Mouse (Mus musculus) layer of hippocampus, adult 2 months (tissue): ENCODE measurements around the gene Fitm2. TPM values are rescaled to one million over a fixed set of nuclear protein-coding genes. Genes with fewer than 3 reads are reported as not detected.
A peak's percentile ranks its signal among the peaks of the same experiment; 100 is the strongest.

Experiments
- DNase-seq, 2 experiments: peaks; one replicate each; pipeline ENCODE4 v3.0.0; 2022; ENCODE audit warnings: low spot score in 2 of 2
- H3K27ac ChIP-seq: fragments of 200-600 bp; 2 replicates; pipeline ENCODE4 v1.8.1; 2022
- H3K4me3 ChIP-seq: fragments of 200-600 bp; 2 replicates; pipeline ENCODE4 v1.8.1; 2022; ENCODE audit warnings: mild to moderate bottlenecking
- CTCF ChIP-seq: fragments of 200-600 bp; conservative IDR thresholded peaks from 2 replicates; pipeline ENCODE4 v1.8.1; 2022; ENCODE audit warnings: antibody characterized with exemption, mild to moderate bottlenecking, moderate library complexity
- total RNA-seq, 2 experiments: library from RNA; stranded (reverse); gene quantifications; 2 replicates each; pipeline ENCODE4 v1.2.3; 2021

Fitm2 gene
- total RNA-seq, 2 experiments from 2014 or later, result 19.0 to 20.0 TPM

DNA sequence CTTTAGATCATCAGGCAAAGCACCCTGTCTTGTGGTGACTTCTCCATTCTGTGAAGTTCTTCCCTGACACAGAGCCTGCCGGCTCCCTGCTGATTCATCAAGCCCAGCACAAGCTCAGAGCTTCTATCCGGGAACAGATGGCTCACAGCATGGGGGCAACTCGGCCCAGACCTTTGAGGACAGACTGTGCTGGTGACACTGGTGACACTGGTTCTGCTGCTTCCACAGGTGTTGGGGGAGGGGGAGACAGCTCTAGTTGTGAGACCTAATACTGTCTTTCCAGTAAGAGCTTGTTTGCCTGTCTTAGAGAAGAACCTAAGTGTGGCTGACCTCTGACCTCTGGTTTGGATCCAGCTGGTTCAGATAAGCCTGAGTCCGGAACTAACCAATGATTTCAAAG is 38.5 kb downstream of the Fitm2 start:
- Histone ChIP-seq H3K4me3 (no peak overlapping the region), H3K27ac (no peak overlapping the region)
- DNase-seq, result no peak
- no peak for TF ChIP-seq CTCF

DNA sequence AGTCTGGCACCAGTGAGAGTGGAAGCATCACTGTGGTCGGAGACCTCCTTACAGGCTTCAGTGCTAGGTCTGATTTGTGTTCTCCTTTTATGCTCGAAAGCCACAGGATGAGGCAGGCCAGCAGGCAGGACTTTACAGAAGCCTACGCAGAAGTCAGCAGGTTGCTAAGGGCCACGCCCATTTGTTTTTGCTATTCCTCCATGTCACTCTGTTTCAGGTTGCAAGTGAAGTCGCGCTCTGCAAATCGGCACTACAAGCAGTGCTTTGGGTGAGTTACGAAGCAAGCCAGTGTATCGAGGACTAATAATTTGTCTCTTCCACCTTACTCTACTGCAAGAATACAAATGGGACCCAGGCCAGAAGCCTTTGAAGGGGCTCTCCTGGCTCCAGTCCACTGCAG is 41.1 kb downstream of the Fitm2 start:
- TF ChIP-seq CTCF, result no peak
- Histone ChIP-seq H3K4me3 (no peak overlapping the region), H3K27ac (no peak overlapping the region)
- DNase-seq, result no peak

GRCm38 (mm10) chr2:163428346-163429011 is 44.0 kb downstream of the Fitm2 start:
- DNase-seq, result no peak
- H3K4me3 ChIP-seq, result no peak overlapping the region
- H3K27ac ChIP-seq, result no peak overlapping the region
- no peak for TF ChIP-seq CTCF

DNA sequence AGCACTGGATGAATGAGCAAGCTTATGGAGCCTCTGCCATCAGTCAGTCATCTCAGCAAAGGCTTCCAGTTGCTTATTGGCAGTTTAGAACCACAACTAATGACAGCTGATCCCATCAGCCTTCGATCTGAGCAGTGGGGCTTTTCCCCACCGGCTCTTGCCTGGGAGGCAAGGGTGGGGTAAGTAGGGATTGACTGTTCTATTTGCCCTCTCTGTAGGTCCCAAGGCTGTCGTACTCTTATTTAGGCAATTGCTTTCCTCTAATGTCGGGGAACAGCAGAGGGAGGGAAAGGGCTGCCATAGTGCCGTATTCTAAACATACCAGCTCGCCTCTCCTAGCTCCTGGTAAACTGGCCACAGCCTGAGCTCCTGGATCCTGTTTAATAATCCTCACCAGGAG is 47.8 kb downstream of the Fitm2 start, which contains the start of gene Oser1:
Oser1 (minus strand) TSS at position 101 of the 400 bp plus-strand sequence.
- no peak for DNase-seq

GRCm38 (mm10) chr2:163422895-163423660 is 49.4 kb downstream of the Fitm2 start:
- no peak for DNase-seq
- no peak overlapping the region for H3K27ac ChIP-seq
- no peak overlapping the region for H3K4me3 ChIP-seq
- 0 out of 2 replicates have a peak, but pooled peaks have one; percentile 14 for TF ChIP-seq CTCF

More for the DNA sequence above, 47.8 kb downstream of the Fitm2 start, which contains the start of gene Oser1:
- no peak for TF ChIP-seq CTCF
- H3K27ac ChIP-seq, result no peak within 1 kb of the TSS
- H3K4me3 ChIP-seq, result no peak within 1 kb of the TSS

- no peak for DNase-seq
- H3K4me3 ChIP-seq, result peak overlapping the region; percentile 92
- peak overlapping the region; percentile 89 for H3K27ac ChIP-seq
- no peak for TF ChIP-seq CTCF
Measured at GRCm38 (mm10) chr2:163420366-163420886, 52.0 kb downstream of the Fitm2 start.

DNA sequence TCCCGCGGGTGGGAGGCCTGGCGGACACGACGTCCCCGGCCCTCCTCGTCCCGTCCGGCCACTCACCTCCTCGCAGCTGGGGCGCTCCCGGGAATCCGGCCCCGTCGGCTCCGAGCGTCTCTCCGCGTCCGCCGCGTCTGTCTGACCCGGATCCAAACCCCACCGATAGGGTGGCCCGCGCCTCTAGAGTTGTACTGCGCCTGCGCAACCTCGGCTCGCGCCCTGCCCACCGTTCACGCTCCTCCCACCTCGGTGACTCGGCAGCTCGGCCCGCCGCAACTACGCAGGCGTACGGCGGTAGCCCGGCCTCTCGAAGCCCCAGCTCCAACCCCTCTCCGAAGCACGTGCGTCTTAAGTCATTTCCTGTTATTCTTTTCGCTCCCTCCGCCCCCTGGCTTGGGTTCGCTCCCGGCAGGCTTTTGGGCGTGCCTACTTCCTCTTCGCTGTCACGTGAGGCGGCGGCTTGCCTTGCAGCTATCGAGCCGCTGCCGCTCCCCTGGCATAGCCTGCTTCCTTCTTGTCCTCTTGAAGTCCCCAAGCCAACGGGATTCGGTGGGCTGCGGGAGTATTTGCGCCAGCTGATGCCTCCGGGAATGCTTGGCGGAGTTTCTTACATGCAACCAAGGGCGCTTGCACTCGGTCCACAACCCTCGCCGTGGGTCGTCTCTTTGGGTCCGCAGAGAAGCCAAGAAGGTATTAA is 52.9 kb downstream of the Fitm2 start:
- peak; percentile 77 for TF ChIP-seq CTCF
- H3K27ac ChIP-seq, result peak overlapping the region; percentile 89
- peak; percentile 99 to 100 for DNase-seq
- peak overlapping the region; percentile 92 for H3K4me3 ChIP-seq

- no peak for DNase-seq
- no peak for TF ChIP-seq CTCF
- Histone ChIP-seq H3K4me3 (peak overlapping the region; percentile 92), H3K27ac (peak overlapping the region; percentile 86)
Measured at GRCm38 (mm10) chr2:163418841-163419345, 53.5 kb downstream of the Fitm2 start.

DNA sequence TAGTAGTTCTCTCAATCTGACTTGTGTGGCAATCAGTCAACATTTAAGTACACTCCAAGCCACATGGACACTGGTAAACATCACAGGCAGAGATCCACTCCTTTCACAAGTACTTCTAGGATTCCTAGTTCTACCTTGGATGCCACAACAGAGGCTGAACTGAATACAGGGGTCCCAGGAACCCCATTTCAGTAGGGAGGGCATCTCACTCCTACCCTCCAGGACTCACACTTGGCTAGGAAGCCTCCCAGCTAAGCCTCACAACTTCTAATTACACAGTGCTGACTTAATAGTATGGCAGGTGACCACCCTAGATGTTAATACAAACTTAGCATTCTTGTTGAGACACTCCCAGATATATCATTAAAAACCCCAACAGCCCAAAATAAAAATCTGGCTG is 54.6 kb downstream of the Fitm2 start:
- Histone ChIP-seq H3K4me3 (peak overlapping the region; percentile 92), H3K27ac (no peak overlapping the region)
- DNase-seq, result no peak
- no peak for TF ChIP-seq CTCF

GRCm38 (mm10) chr2:163417026-163417425 is 55.4 kb downstream of the Fitm2 start:
- Histone ChIP-seq H3K4me3 (no peak overlapping the region), H3K27ac (no peak overlapping the region)
- no peak for DNase-seq
- TF ChIP-seq CTCF, result no peak

Other genes starting within 250 kb of the Fitm2 start
- gene Jph2, start 74.6 kb downstream of the Fitm2 start, total RNA-seq, result under 1 TPM; 0.41 to 0.54 TPM
- 10 to 100 TPM; 17.1 to 17.2 TPM for gene Oser1, start 47.9 kb downstream of the Fitm2 start, total RNA-seq
- 10 to 100 TPM; 61.5 to 70.7 TPM for gene Gdap1l1, start 34.2 kb downstream of the Fitm2 start, total RNA-seq
- gene R3hdml, start 19.7 kb upstream of the Fitm2 start, total RNA-seq, result not detected
- gene Hnf4a, start 34.2 kb upstream of the Fitm2 start, total RNA-seq, result not detected
- gene Ttpal, start 129.7 kb upstream of the Fitm2 start, total RNA-seq, result 10 to 100 TPM; 49.0 to 50.4 TPM
- 100 to 1,000 TPM; 198 to 204 TPM for gene Serinc3, start 172.5 kb upstream of the Fitm2 start, total RNA-seq
- gene Pkig, start 185.8 kb upstream of the Fitm2 start, total RNA-seq, result 10 to 100 TPM; 93.7 to 93.9 TPM